Mouse (Mus musculus): ENCODE results near the gene Bcas3. TPM values are rescaled to one million over a fixed set of nuclear protein-coding genes. Genes with fewer than 3 reads are reported as not detected.

Gene Bcas3
- polyA plus RNA-seq, 2 experiments: 22.2 to 28.2 TPM

DNA sequence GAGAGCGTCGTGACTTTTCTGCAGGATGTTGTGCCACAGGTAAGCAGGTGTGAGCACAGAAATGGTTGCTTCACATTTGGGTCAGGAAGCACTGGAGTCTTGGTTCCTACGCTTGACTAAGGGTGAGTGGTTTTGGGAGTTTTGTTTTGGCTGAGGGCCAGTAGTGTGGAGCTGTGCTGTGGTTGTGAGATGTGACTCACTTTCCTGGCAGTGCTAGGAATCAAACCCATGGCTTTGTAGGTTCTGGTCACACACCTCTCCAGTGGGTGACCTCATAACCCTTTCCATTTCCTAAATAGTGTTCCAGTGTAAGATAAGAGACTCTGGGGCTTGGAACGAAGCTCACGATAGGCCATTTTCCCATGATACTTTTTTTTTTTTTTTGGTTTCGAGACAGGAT is 6.7 kb downstream of the Bcas3 start:
- no peak overlapping the region for H3K9ac ChIP-seq (ENCODE audit: low read depth, low read length, severe bottlenecking)
- peaks cover 22% of the 10 kb centered on the region; the same call in 1 of the 2 replicates for H3K36me3 ChIP-seq (ENCODE audit: control insufficient read depth, insufficient read depth, low read length)
- TF ChIP-seq POLR2A (IDR thresholded peaks at IDR 0.05; ENCODE audit: borderline replicate concordance, extremely low read depth, insufficient read depth, insufficient read length): no peak
- 94% methylated on average over 6 of the region's 6 CpGs for WGBS
- DNase-seq (ENCODE audit: low spot score): no peak
- no peak overlapping the region for H3K27ac ChIP-seq (replicated peaks; ENCODE audit: low read depth, low read length)
- no peaks in the 10 kb centered on the region for H3K27me3 ChIP-seq (ENCODE audit: control insufficient read depth, insufficient read depth, low read length)
- H3K4me1 ChIP-seq (ENCODE audit: control insufficient read depth, insufficient read depth, low read length): no peaks in the 10 kb centered on the region
- no peak for ATAC-seq (ENCODE audit: low FRiP score, low read depth)
- H3K4me2 ChIP-seq (replicated peaks; ENCODE audit: low read depth, low read length, severe bottlenecking): no peak overlapping the region
- no peak overlapping the region for H3K4me3 ChIP-seq (replicated peaks; ENCODE audit: low read length)
- no peaks in the 10 kb centered on the region for H3K9me3 ChIP-seq (ENCODE audit: control insufficient read depth, low read length)

DNA sequence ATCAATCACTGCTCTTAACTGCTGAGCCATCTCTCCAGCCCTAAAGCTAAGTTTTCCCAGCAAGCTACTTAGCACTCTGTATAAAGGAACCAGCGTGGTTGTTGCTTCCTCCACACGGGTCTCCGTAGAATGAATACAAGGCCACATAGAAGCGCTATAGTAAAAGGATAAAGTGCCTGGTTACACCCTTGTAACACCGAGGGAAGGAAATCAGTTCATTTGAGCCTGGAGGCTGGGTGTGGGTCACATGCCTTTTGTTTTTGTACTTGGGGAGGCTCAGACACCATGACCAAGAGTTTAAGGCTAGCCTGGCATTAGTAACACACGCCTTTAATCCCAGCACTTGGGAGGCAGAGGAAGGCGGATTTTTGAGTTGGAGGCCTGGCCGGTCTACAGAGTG is 8.7 kb downstream of the Bcas3 start:
- ATAC-seq (ENCODE audit: low FRiP score, low read depth): no peak
- H3K9ac ChIP-seq (ENCODE audit: low read depth, low read length, severe bottlenecking): no peak overlapping the region
- H3K27ac ChIP-seq (replicated peaks; ENCODE audit: low read depth, low read length): no peak overlapping the region
- no peak for TF ChIP-seq POLR2A (IDR thresholded peaks at IDR 0.05; ENCODE audit: borderline replicate concordance, extremely low read depth, insufficient read depth, insufficient read length)
- no peaks in the 10 kb centered on the region for H3K27me3 ChIP-seq (ENCODE audit: control insufficient read depth, insufficient read depth, low read length)
- no peaks in the 10 kb centered on the region for H3K4me1 ChIP-seq (ENCODE audit: control insufficient read depth, insufficient read depth, low read length)
- DNase-seq (ENCODE audit: low spot score): no peak
- no peak overlapping the region for H3K4me2 ChIP-seq (replicated peaks; ENCODE audit: low read depth, low read length, severe bottlenecking)
- H3K4me3 ChIP-seq (replicated peaks; ENCODE audit: low read length): no peak overlapping the region
- no peaks in the 10 kb centered on the region for H3K9me3 ChIP-seq (ENCODE audit: control insufficient read depth, low read length)
- 81% methylated on average over 8 of the region's 8 CpGs for WGBS
- H3K36me3 ChIP-seq (ENCODE audit: control insufficient read depth, insufficient read depth, low read length): peaks cover 31% of the 10 kb centered on the region

GRCm38 (mm10) chr11:85366168-85366567 is 13.2 kb downstream of the Bcas3 start:
- H3K27me3 ChIP-seq (ENCODE audit: control insufficient read depth, insufficient read depth, low read length): no peaks in the 10 kb centered on the region
- peaks cover 26% of the 10 kb centered on the region for H3K36me3 ChIP-seq (ENCODE audit: control insufficient read depth, insufficient read depth, low read length)
- DNase-seq (ENCODE audit: low spot score) (no peak), ATAC-seq (ENCODE audit: low FRiP score, low read depth) (no peak)
- H3K9me3 ChIP-seq (ENCODE audit: control insufficient read depth, low read length): no peaks in the 10 kb centered on the region
- no peak overlapping the region for H3K4me3 ChIP-seq (replicated peaks; ENCODE audit: low read length)
- H3K27ac ChIP-seq (replicated peaks; ENCODE audit: low read depth, low read length): no peak overlapping the region
- no peaks in the 10 kb centered on the region for H3K4me1 ChIP-seq (ENCODE audit: control insufficient read depth, insufficient read depth, low read length)
- no peak overlapping the region for H3K9ac ChIP-seq (ENCODE audit: low read depth, low read length, severe bottlenecking)
- WGBS: 87% methylated on average over 3 of the region's 3 CpGs
- no peak for TF ChIP-seq POLR2A (IDR thresholded peaks at IDR 0.05; ENCODE audit: borderline replicate concordance, extremely low read depth, insufficient read depth, insufficient read length)
- no peak overlapping the region for H3K4me2 ChIP-seq (replicated peaks; ENCODE audit: low read depth, low read length, severe bottlenecking)

GRCm38 (mm10) chr11:85367823-85368222 is 14.9 kb downstream of the Bcas3 start:
- Histone ChIP-seq H3K4me2 (replicated peaks; ENCODE audit: low read depth, low read length, severe bottlenecking) (no peak overlapping the region), H3K9ac (ENCODE audit: low read depth, low read length, severe bottlenecking) (no peak overlapping the region), H3K27ac (replicated peaks; ENCODE audit: low read depth, low read length) (no peak overlapping the region), H3K27me3 (ENCODE audit: control insufficient read depth, insufficient read depth, low read length) (no peaks in the 10 kb centered on the region), H3K4me3 (replicated peaks; ENCODE audit: low read length) (no peak overlapping the region), H3K36me3 (ENCODE audit: control insufficient read depth, insufficient read depth, low read length) (peaks cover 24% of the 10 kb centered on the region), H3K9me3 (ENCODE audit: control insufficient read depth, low read length) (no peaks in the 10 kb centered on the region), H3K4me1 (ENCODE audit: control insufficient read depth, insufficient read depth, low read length) (no peaks in the 10 kb centered on the region)
- no peak for ATAC-seq (ENCODE audit: low FRiP score, low read depth)
- 83% methylated on average over 3 of the region's 3 CpGs for WGBS
- DNase-seq (ENCODE audit: low spot score): no peak
- TF ChIP-seq POLR2A (IDR thresholded peaks at IDR 0.05; ENCODE audit: borderline replicate concordance, extremely low read depth, insufficient read depth, insufficient read length): no peak

GRCm38 (mm10) chr11:85379091-85379490 is 26.1 kb downstream of the Bcas3 start:
- Histone ChIP-seq H3K9ac (ENCODE audit: low read depth, low read length, severe bottlenecking) (no peak overlapping the region), H3K4me2 (replicated peaks; ENCODE audit: low read depth, low read length, severe bottlenecking) (no peak overlapping the region), H3K4me1 (ENCODE audit: control insufficient read depth, insufficient read depth, low read length) (0 out of 2 replicates have a peak, but pooled peaks cover 4% of the 10 kb centered on the region), H3K36me3 (ENCODE audit: control insufficient read depth, insufficient read depth, low read length) (no peaks in the 10 kb centered on the region), H3K27ac (replicated peaks; ENCODE audit: low read depth, low read length) (no peak overlapping the region), H3K27me3 (ENCODE audit: control insufficient read depth, insufficient read depth, low read length) (no peaks in the 10 kb centered on the region), H3K9me3 (ENCODE audit: control insufficient read depth, low read length) (no peaks in the 10 kb centered on the region), H3K4me3 (replicated peaks; ENCODE audit: low read length) (no peak overlapping the region)
- DNase-seq (ENCODE audit: low spot score) (no peak), ATAC-seq (ENCODE audit: low FRiP score, low read depth) (no peak)
- 89% methylated on average over 3 of the region's 3 CpGs for WGBS
- TF ChIP-seq POLR2A (IDR thresholded peaks at IDR 0.05; ENCODE audit: borderline replicate concordance, extremely low read depth, insufficient read depth, insufficient read length): no peak

DNA sequence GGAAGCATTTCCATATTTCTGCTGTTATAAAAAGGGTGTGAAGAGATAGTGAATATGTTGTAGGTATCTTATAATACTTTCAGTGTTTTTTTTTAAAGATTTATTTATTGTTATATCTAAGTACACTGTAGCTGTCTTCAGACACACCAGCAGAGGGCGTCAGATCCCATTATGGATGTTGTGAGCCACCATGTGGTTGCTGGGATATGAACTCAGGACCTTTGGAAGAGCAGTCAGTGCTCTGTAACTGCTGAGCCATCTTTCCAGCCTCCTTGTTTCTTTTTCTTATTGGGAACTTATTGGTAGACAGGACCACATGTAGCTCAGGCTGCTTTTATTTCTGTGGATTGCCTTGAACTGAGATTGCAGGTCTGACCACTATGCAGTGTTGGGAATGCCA is 27.1 kb downstream of the Bcas3 start:
- H3K9ac ChIP-seq (ENCODE audit: low read depth, low read length, severe bottlenecking): no peak overlapping the region

More for the DNA sequence above, 27.1 kb downstream of the Bcas3 start:
- no peaks in the 10 kb centered on the region; the same call in 1 of the 2 replicates for H3K36me3 ChIP-seq (ENCODE audit: control insufficient read depth, insufficient read depth, low read length)
- WGBS: 17% methylated on average over 1 of the region's 1 CpGs
- no peak for TF ChIP-seq POLR2A (IDR thresholded peaks at IDR 0.05; ENCODE audit: borderline replicate concordance, extremely low read depth, insufficient read depth, insufficient read length)
- no peak for ATAC-seq (ENCODE audit: low FRiP score, low read depth)
- H3K27ac ChIP-seq (replicated peaks; ENCODE audit: low read depth, low read length): no peak overlapping the region
- no peak overlapping the region for H3K4me2 ChIP-seq (replicated peaks; ENCODE audit: low read depth, low read length, severe bottlenecking)
- H3K9me3 ChIP-seq (ENCODE audit: control insufficient read depth, low read length): no peaks in the 10 kb centered on the region
- H3K4me1 ChIP-seq (ENCODE audit: control insufficient read depth, insufficient read depth, low read length): 0 out of 2 replicates have a peak, but pooled peaks cover 4% of the 10 kb centered on the region
- no peak for DNase-seq (ENCODE audit: low spot score)
- H3K27me3 ChIP-seq (ENCODE audit: control insufficient read depth, insufficient read depth, low read length): no peaks in the 10 kb centered on the region
- H3K4me3 ChIP-seq (replicated peaks; ENCODE audit: low read length): no peak overlapping the region
